Mouse (Mus musculus) gonadal fat pad, adult 2 months (tissue): Measurements from ENCODE around the gene Rae1. TPM values are rescaled to one million over a fixed set of nuclear protein-coding genes. Genes with fewer than 3 reads are reported as not detected.

ENCODE experiments used
- DNase-seq: peaks from one replicate; pipeline ENCODE4 v3.0.0-alpha.2; 2012; ENCODE audit warnings: low read depth
- polyA plus RNA-seq: library from polyadenylated mRNA; depleted of rRNA; stranded (reverse); fragments of >200 nt; gene quantifications from 2 replicates; pipeline ENCODE4 v1.2.3, GENCODE M21; 2012

Gene Rae1
- polyA plus RNA-seq, 1 experiment = 62.3 TPM

DNA sequence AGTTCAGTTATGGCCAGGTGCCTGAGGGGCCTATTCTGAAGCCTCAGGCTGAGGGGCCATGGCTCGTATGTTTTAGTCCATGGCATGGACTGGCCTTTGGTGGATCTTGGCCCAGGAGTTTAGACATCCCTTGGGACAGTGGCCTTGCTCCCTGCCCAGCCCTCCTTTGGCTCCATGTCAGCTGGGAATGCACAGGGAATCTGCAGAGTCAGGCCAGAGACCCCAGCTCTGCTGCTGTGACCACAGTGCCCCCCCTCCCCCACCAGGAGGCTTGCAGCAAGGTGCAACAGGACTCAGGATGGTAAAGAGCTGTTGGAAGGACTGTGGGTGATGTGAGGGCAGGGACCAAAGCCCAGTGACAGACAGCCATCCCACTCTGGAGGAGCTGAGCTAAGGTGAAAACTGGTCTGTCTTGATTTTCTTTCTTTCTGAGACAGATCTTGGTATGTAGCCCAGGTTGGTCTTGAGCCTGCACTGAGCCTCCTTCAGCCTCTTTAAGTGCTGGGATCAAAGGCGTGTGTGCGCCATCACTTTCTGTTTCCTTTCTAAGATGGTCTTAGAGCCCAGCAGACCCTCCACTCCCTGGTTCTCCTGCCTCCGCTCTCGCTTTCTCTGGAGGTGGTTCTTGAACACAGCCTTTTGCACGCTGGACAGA lies 27.4 kb downstream of the Rae1 start:
- DNase-seq = no peak

DNA sequence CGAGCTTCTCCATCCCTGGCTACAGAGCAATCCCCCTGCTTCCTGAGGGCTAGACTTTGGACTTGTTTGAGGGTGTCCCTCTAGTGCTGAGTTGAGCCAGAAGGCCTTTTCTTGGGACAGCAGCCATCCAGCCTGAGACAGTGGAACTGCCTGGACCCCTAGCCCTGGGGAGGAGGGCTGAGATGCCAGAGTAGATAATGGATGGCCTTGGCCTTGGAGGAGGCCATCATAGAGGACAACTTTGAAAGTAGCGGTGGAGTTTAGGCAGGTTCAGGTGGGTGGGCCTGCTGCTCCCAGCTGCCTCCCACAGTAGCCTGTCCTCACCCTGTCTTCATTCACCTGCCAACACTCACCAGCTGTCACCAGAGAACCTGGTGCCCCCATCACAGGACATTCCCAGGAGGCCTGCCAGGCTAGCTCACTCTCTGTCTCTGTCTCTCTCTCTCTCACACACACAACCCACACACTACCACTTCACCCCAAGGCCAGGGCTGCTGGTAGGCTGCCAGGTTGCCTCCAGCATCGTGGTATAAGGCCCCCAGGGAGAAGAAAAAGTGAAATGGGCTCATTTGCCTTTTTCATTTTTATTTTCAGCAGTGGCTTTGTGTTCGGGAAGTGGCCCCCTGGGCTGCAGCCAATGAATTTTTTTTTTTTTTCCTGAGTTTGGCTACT lies 28.0 kb downstream of the Rae1 start:
- no peak for DNase-seq

DNA sequence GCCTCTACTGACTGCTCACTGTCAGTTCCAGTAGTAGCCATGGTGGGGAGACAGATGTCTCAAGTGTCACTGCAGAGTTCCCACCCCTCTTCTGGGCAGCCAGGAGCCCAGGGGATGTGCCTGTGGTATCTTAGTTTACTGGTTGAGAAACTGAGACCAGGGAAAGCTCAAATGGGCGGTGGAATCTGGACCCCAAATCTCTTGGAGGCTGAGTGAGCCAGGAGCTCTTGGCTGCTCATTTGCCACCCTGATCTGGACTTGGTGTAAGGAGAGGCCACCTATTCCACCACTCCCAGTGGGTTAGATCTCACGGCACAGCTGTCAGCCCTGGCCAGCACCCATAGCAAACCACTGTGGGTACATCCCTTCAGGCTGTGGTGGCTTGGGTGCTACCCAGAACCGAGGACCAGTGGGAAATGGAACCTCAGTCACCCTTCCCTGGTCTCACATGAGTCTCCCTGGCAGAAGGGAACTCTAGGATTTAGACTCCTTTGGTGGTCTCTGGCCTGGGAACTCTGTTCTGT lies 28.7 kb downstream of the Rae1 start:
- DNase-seq = no peak

DNA sequence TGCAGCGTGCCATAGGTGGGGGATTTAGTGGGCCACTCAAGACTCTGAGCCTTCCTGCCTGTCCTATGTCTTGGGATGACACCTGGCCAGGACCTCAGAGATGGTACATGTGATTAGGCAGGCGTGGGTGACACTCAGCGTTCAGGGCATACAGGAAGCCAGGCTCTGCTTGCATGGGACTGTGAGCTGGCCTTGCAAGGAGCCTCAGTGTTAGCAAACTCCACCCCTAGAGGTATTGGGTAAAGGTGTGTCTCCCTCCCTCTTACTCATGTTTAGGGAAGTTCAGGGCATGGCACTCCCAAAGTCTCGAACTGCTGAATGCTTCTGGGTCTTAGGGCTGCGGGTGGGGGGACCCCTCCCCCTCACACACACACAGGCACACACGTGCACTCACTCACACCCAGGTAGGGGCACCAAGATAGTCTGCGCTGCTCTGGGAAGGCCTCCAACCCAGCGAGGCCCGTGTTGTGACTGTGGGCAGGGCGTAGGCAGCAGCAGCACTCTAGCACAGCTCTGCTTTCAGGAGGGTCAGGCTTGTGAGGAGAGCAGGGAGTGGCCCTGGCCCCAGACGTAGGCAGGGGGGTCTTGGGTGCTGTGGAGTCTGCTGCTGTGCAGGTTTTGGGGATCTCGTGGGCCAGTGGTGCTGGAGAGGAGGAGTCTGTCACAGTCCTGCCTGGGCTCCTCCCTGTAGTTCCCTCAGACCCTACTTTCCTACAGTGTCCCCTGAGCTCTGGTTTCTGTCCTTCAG lies 30.8 kb downstream of the Rae1 start:
- peak; percentile 61 for DNase-seq

DNA sequence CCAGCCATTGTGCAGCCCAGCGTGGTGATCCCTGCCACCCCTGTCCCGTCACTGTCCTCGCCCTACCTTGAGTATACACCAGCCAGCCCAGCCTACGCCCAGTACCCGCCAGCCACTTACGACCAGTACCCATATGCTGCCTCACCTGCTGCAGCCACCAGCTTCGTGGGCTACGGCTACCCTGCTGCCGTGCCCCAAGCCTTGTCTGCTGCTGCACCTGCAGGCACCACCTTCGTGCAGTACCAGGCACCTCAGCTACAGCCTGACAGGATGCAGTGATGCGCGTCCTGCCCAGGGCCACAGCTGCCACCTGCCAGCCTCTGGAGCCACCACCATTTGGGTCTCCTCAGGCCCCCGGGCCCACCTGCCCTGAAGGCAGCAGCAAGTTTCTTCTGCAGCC lies 33.6 kb downstream of the Rae1 start:
- DNase-seq = no peak

DNA sequence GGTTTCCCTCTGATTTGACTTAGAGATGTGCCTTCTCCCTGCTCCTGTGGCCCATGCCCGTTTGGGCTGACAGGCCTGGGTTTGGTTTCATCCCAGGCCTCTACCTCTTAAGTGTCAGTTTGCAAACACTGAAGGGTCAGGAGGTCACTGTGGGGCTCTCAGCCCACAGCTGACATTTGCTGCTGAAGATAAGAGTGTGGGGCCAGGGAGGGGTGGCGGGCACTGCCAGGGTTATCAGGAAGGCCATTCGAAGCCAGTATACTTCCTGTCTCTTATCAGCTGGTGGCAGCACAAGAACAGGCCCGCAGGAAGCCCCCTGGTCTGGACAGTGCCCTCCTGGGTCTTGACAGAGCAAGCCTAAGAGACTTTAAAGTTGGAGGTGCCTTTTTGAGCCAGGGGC lies 35.1 kb downstream of the Rae1 start:
- no peak for DNase-seq

- no peak for DNase-seq
Observed at GRCm38 (mm10) chr2:173035653-173036052, 35.7 kb downstream of the Rae1 start.

DNA sequence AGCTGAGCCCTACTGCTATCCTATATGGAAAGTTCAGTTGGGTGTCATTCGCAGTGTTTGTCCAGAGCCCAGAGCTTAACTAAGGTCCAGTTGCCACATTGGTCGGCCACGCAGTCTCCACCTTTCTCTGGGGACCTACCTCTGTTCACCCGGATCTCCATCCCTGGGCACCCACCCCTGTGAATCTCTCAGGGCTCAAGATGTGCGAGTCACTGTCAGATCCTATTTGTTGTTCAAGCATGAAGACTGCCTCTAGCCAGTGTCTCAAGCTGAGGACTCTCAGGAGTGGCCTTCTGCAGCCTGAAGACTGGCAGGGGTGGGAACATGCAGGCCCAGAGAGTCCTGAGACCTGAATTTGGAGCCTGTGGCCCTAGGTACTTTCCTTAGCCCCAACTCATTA lies 36.1 kb downstream of the Rae1 start:
- DNase-seq = no peak

DNA sequence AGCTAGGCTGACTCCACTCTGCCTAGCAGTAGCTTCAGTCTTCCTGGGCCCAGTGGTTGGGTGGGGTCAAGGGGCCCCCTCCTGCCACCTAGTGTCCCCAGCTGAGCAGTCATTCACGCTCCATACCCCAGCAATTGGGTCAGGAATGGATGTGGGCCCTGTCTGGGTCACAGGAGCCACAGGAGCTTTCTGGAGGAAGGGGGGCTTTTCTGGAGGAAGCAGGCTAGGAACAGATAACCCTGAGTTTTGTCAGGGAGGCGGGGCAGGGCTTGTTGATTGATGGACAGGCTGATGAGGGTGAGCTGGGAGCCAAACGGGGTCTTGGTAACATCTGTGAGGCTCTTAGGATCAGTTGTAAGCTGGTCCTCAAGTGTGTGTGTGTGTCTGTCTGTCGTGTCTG lies 36.7 kb downstream of the Rae1 start:
- DNase-seq = no peak

DNA sequence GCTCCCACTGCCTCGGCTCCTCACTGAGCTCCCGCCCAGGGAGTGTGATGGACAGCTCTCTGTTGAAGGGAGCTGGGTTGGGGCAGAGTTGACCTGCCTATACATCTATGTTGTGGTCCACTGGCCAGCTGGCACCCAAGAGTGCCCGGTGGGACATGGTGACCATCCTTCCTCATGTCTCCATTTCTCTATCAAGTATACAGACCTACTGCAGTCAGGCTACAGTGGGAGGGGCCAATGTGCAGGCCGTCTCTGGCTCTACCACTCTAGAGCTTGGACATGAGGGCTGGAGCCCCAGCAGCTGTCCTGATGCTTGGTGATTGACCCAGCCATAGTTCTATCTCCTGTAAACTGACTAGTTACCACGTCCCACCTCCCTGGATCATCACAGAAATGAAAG lies 37.4 kb downstream of the Rae1 start:
- no peak for DNase-seq

GRCm38 (mm10) chr2:173037827-173038607 lies 38.1 kb downstream of the Rae1 start:
- DNase-seq = no peak

- no peak for DNase-seq
Observed at GRCm38 (mm10) chr2:173039041-173039440, 39.1 kb downstream of the Rae1 start.

- no peak for DNase-seq
Observed at GRCm38 (mm10) chr2:173040803-173041202, 40.9 kb downstream of the Rae1 start.

- DNase-seq = no peak
Observed at GRCm38 (mm10) chr2:173041242-173041641, 41.3 kb downstream of the Rae1 start.

DNA sequence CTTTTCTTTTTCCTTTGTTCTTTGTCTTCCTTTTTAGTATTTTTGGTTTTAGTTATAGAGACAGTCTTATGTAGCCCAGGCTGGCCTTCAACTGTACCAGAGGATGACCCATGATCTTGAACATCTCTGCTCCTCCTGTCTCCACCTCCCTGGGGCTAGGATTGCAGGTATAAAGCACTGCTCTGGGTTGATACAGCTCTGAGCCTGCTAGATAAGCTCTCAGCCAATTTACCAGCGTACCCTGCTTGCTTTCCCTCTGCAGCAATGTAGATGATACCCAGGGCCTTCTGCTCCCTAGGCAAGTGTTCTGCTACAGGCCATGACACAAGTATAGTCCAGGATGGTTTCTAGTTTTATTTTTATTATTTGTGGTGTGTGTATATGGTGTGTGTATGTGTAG lies 42.0 kb downstream of the Rae1 start:
- DNase-seq = no peak

DNA sequence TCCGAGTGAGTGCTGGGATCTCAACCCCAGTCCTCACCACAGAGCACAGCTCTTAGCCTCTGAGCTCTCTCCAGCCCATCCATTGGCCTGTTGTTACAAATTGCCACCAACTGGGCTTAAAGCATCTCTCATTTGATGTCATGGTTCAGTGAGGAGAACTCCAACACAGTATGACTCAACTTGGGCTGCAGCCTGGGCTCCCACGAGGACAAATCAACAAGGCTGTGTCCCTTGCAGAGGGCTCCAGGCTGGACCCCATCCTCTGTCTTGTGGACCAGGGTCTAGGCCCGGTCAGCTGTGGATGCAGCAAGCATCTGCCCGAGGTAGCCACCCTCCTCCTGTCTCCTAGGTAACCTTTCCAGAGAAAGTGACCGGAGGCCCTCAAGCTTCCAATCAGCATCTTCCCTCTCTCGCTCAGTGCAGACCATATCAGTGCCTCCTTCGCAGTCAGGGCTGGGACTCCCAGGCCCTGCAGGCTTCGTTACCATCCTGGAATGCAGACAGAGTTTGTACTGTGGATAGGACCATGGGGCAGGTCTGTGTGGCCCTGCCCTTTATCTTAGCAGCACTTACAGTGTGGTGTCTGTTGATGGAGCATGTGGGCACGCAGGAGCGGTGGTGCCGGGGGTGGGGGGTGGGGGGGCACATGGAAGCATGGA lies 42.7 kb downstream of the Rae1 start:
- no peak for DNase-seq

DNA sequence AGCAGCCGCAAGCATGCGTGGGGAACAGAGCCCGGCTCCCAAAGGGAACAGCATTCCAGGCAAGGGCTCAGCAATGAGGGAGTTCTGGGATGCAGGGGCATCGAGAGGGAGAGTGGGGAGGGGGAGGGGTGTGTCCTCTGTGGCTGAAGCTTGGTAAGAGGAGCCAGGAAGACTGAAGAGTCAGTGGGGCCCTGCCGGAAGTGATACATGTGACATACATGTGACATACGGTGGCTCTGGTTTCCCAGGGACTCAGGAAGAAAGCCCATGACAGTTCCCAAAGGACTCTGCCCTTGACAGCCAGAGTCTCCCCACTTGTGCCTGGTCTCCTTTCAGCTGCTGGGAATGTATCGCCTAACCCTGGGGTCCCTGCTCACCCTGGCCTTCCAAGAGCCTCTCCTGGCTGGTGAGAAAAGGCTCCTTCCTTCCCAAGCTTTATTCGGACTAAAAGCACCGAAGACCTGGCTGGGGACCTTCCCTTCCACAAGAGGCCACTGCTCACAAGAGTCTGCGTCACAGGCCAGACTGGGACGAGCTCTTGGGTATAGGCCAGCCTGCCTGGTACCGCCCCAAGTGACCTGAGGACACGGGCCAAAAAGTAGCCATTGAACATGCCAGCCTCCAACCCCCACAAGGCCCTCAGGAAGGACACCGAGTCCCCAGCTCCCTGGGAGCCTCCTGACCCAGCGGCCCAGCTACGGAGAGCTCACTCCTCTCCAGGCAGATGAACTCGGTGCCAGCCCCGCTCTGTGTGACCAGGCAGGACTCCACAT lies 44.5 kb downstream of the Rae1 start:
- no peak for DNase-seq

DNA sequence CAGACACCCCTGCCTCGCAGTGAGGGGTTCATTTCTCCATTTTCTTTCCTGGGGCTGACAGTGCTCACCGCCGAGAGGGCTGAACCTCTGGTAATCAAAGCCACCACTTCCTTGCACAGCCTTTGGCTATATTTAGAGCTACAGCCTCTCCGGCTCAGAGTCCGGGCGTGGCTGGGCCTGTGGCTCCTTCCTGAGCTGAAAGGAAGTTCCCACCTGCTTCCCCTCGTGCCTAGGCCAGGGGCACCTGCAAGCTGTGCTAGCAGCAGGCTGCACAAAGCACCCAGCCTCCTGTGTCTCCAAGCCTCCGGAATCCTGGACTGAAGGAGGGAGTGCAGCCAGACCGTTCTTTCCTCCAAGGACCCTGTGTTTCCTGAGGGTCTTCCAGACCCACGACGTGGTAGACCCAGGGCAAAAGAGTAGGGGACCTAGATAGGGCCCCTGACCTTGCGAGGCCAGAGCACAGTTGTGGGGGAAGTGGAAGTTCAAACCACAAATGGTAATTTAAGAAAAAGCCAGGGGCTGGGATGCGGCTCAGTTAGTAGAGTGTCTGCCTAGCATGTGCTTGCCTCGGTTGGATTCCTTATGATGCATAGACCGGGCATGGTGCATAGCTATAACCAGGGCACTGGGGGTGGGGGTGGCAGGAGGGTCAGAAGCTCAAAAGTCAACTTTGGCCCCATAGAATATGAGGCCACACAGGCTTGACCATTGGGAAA lies 46.8 kb downstream of the Rae1 start:
- no peak for DNase-seq

GRCm38 (mm10) chr2:173047471-173047870 lies 47.6 kb downstream of the Rae1 start:
- no peak for DNase-seq
